8 mouse cellular contexts compared by ENCODE assay signal in the genomic region with DNA sequence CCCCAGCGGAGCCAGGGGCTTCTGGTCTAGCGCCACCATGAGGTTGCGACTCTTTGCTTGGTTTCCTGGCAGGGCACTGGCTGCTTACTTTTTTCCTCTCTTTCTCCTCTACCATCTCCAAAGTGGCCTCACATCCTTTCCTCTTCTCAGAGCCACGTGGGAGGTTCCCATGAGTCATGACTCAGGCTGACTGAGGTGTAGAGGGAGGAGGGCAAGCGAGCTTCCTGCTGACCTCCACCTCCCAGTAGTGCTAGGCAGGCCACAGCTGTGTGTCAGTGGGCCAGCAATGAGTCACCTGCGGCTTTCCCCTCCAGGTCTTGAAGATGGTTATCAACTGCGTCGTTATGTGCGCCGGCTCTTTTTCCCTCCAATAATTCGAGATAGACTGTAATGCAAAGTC.
DNase-seq lines count a peak whose midpoint lies in the region; ATAC-seq lines count a peak whose summit lies in the region.

No protein-coding gene starts in this region.

- H3K4me1 ChIP-seq in midbrain, embryonic 16.5 days (ENCODE audit: control insufficient read depth, insufficient read depth, low read length): no peaks in the 10 kb centered on the region

- H3K9me3 ChIP-seq in midbrain, embryonic 16.5 days (replicated peaks; ENCODE audit: control insufficient read depth, low read length, poor library complexity, severe bottlenecking): no peaks in the 10 kb centered on the region

- no peaks in the 10 kb centered on the region for H3K27me3 ChIP-seq in midbrain, embryonic 16.5 days (ENCODE audit: control insufficient read depth, insufficient read depth, low read depth, low read length)

- H3K27ac ChIP-seq in midbrain, embryonic 16.5 days (ENCODE audit: low read length): no peak overlapping the region

- H3K4me3 ChIP-seq in midbrain, embryonic 16.5 days (ENCODE audit: low read depth, low read length): no peak overlapping the region

- peak; percentile 28 for DNase-seq in kidney, postnatal 10 days
- no peak for DNase-seq in kidney, adult 18-20 months
- peak; percentile 78 for DNase-seq in CD4-positive, CD25-positive, alpha-beta regulatory T cell, adult 2 months (ENCODE audit: low read depth, low spot score)
- peak; percentile 54 for DNase-seq in adrenal gland, postnatal 10 days
- peak; percentile 59 for DNase-seq in lung, postnatal 36 days
- no peak for DNase-seq in layer of hippocampus, adult 9-11 months
- DNase-seq in embryo, embryonic 10.5 days (ENCODE audit: low spot score): no peak

- no peak for ATAC-seq in midbrain, embryonic 16.5 days

- H3K36me3 ChIP-seq in midbrain, embryonic 16.5 days (ENCODE audit: control insufficient read depth, insufficient read depth, low read length): no peaks in the 10 kb centered on the region

- WGBS in midbrain, embryonic 16.5 days: 89% methylated on average over 11 of the region's 11 CpGs

- no peak overlapping the region for H3K9ac ChIP-seq in midbrain, embryonic 16.5 days (ENCODE audit: low read depth, low read length)

- no peak overlapping the region for H3K4me2 ChIP-seq in midbrain, embryonic 16.5 days (ENCODE audit: low read length)

Comparison
In these comparisons a context has a peak if more than half of its experiments do, and no peak if none do; other contexts are left out.
1. DNase-seq: peak in kidney, postnatal 10 days (single experiment), CD4-positive, CD25-positive, alpha-beta regulatory T cell, adult 2 months (single experiment), adrenal gland, postnatal 10 days (single experiment) and lung, postnatal 36 days (single experiment); none in kidney, adult 18-20 months (single experiment), layer of hippocampus, adult 9-11 months (single experiment) and embryo, embryonic 10.5 days (single experiment).